Mouse (Mus musculus): ENCODE measurements around the gene Col5a3. TPM values are rescaled to one million over a fixed set of nuclear protein-coding genes. Genes with fewer than 3 reads are reported as not detected.
A peak's percentile ranks its signal among the peaks of the same experiment; 100 is the strongest.

The Col5a3 gene
- polyA plus RNA-seq, 1 experiment from 2014 or later: 0.21 TPM

DNA sequence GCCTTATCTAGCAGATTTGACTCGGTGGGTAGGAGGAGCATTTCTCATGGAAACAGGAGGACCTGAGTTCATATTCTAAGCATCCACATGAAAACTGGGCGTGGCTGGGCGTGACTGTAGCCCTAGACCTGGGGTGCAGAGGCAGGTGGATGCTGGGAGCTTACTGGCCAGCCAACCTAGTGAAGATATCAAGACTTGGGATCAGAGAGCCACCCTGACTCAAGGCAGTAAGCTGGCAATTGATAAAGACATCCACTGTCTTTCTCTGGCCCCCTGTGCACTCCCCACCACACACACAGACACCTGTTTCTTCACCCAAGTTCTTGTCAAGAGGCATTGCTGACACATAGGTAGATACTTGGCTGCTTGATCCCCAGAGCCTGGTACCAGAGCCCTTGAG lies 66.3 kb downstream of the Col5a3 start:
- Histone ChIP-seq H3K9me3 (ENCODE audit: control insufficient read depth, low read length) (no peaks in the 10 kb centered on the region), H3K4me1 (ENCODE audit: control insufficient read depth, insufficient read depth, low read length) (peaks cover 3% of the 10 kb centered on the region), H3K4me3 (ENCODE audit: low read depth, low read length) (no peak overlapping the region), H3K9ac (ENCODE audit: low read length) (no peak overlapping the region), H3K27me3 (ENCODE audit: control insufficient read depth, insufficient read depth, low read length) (peaks cover 26% of the 10 kb centered on the region), H3K36me3 (ENCODE audit: control insufficient read depth, insufficient read depth, low read length) (no peaks in the 10 kb centered on the region), H3K27ac (ENCODE audit: low read depth, low read length) (no peak overlapping the region), H3K4me2 (ENCODE audit: low read depth) (no peak overlapping the region)
- ATAC-seq (ENCODE audit: insufficient read depth, low FRiP score, low TSS enrichment): no peak
- WGBS: 68% methylated on average over 3 of the region's 3 CpGs
- DNase-seq (ENCODE audit: low spot score): no peak

DNA sequence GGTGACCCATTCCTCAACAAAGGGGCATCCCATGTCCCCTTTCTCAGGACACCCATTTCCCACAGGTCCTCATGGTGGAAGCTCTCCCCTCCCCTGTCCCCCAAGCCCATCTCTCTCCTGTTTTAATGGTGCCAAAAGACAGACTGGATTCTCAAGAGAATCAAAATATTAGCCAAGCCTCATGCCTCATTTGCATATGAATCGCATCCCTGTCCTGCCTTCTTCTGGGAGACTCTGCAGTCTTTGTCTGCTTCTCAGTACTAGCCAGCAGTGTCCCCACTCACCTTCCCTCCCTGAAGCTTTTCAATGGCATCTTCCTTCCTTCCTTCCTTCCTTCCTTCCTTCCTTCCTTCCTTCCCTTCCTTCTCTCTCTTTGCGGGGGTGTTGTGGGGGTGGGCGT lies 67.2 kb downstream of the Col5a3 start:
- H3K9me3 ChIP-seq (ENCODE audit: control insufficient read depth, low read length): no peaks in the 10 kb centered on the region
- peaks cover 29% of the 10 kb centered on the region for H3K27me3 ChIP-seq (ENCODE audit: control insufficient read depth, insufficient read depth, low read length)
- peaks cover 3% of the 10 kb centered on the region for H3K4me1 ChIP-seq (ENCODE audit: control insufficient read depth, insufficient read depth, low read length)
- H3K4me2 ChIP-seq (ENCODE audit: low read depth): no peak overlapping the region
- no peak overlapping the region for H3K4me3 ChIP-seq (ENCODE audit: low read depth, low read length)
- WGBS: 17% methylated on average over 3 of the region's 3 CpGs
- DNase-seq (ENCODE audit: low spot score) (no peak), ATAC-seq (ENCODE audit: insufficient read depth, low FRiP score, low TSS enrichment) (no peak)
- no peaks in the 10 kb centered on the region for H3K36me3 ChIP-seq (ENCODE audit: control insufficient read depth, insufficient read depth, low read length)
- no peak overlapping the region for H3K9ac ChIP-seq (ENCODE audit: low read length)
- H3K27ac ChIP-seq (ENCODE audit: low read depth, low read length): no peak overlapping the region

DNA sequence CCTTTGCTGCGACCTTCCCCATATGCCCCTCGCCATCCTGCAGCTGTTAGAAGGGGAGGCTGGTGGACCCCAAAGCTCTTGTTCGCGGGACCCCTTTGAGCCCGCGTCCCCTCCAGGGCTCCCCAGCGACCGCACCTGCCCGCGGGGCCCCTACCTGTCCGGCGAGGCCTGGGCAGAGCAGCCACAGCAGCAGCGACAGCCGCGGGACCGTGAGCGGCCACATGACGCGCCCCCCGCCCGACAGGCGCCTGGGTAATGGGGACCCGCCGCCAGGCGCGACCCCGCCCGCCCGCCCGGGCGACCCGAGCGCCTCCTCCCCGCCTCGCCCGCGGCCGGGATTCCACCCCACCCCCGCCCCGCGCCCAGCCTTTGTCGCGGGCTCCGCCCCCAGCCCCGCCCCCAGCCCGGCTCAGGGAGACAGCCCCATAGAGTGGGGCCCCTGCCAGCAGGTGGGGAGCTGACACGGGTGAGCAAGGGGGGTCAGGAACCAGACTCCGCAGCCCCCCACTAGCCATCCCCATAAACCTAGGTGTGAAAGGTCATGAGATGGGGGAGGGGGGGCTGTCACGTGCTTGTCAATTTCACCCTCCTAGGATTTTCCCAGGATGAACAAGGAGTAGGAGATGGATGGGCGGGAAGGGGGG lies 68.7 kb downstream of the Col5a3 start, which contains the start of gene Olfm2:
Olfm2 (minus strand) TSS at position 333 of the 644 bp plus-strand sequence.
- WGBS: under 1% methylated on average over 31 of the region's 50 CpGs
- peak within 1 kb of the TSS; percentile 46 for H3K4me3 ChIP-seq (ENCODE audit: low read depth, low read length)
- no peaks in the 10 kb centered on the region for H3K36me3 ChIP-seq (ENCODE audit: control insufficient read depth, insufficient read depth, low read length)
- no peak within 1 kb of the TSS for H3K27ac ChIP-seq (ENCODE audit: low read depth, low read length)
- ATAC-seq (ENCODE audit: insufficient read depth, low FRiP score, low TSS enrichment): peak; percentile 67
- peak within 1 kb of the TSS; percentile 60 for H3K9ac ChIP-seq (ENCODE audit: low read length)
- peaks cover 3% of the 10 kb centered on the region for H3K4me1 ChIP-seq (ENCODE audit: control insufficient read depth, insufficient read depth, low read length)
- H3K9me3 ChIP-seq (ENCODE audit: control insufficient read depth, low read length): no peaks in the 10 kb centered on the region
- peak within 1 kb of the TSS; percentile 85 for H3K4me2 ChIP-seq (ENCODE audit: low read depth)
- DNase-seq (ENCODE audit: low spot score): peak; percentile 70
- H3K27me3 ChIP-seq (ENCODE audit: control insufficient read depth, insufficient read depth, low read length): peaks cover 29% of the 10 kb centered on the region

DNA sequence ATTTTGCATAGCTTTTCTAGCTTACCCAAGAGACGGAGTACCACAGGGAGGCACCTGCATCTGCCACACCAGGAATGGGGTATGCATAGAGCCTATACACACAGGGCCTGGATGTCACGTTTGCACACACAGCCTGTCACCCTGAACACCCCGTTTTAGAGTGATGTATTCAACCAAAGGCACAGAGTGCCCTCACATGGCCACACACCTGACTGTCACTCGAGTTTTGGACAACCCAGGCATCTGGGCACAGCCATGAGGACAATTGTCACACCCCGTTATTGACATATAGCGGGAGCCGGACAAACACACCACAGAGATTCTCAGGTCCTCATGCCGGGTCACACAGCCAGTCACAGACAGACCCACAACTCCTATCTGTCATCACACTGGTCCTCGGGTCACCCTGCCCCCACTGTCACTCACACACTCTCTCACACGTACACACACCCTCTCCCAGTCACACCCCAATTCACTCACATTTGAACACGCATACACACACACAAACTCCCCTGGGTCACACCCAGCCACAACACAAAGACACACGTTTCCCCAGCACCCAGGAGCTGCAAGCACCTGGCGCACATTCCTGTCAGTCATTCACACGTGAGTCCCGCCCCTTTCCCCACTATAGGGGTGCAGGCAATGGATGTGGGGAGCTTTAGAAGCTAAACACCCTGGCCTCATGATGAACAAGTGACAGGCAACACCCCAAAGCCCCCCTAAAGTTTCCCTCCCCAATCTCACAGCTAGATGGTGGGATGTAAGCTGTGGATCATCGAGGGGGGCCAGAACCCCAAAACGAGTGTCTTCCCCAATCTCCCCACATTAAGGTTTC lies 69.5 kb downstream of the Col5a3 start:
- DNase-seq (ENCODE audit: low spot score) (no peak), ATAC-seq (ENCODE audit: insufficient read depth, low FRiP score, low TSS enrichment) (no peak)
- H3K4me1 ChIP-seq (ENCODE audit: control insufficient read depth, insufficient read depth, low read length): peaks cover 3% of the 10 kb centered on the region
- no peak overlapping the region for H3K27ac ChIP-seq (ENCODE audit: low read depth, low read length)
- H3K36me3 ChIP-seq (ENCODE audit: control insufficient read depth, insufficient read depth, low read length): no peaks in the 10 kb centered on the region
- WGBS: 10% methylated on average over 17 of the region's 17 CpGs
- H3K4me2 ChIP-seq (ENCODE audit: low read depth): peak overlapping the region; percentile 85
- no peaks in the 10 kb centered on the region for H3K9me3 ChIP-seq (ENCODE audit: control insufficient read depth, low read length)
- peaks cover 29% of the 10 kb centered on the region for H3K27me3 ChIP-seq (ENCODE audit: control insufficient read depth, insufficient read depth, low read length)
- H3K4me3 ChIP-seq (ENCODE audit: low read depth, low read length): peak overlapping the region; percentile 46
- peak overlapping the region; percentile 60 for H3K9ac ChIP-seq (ENCODE audit: low read length)

DNA sequence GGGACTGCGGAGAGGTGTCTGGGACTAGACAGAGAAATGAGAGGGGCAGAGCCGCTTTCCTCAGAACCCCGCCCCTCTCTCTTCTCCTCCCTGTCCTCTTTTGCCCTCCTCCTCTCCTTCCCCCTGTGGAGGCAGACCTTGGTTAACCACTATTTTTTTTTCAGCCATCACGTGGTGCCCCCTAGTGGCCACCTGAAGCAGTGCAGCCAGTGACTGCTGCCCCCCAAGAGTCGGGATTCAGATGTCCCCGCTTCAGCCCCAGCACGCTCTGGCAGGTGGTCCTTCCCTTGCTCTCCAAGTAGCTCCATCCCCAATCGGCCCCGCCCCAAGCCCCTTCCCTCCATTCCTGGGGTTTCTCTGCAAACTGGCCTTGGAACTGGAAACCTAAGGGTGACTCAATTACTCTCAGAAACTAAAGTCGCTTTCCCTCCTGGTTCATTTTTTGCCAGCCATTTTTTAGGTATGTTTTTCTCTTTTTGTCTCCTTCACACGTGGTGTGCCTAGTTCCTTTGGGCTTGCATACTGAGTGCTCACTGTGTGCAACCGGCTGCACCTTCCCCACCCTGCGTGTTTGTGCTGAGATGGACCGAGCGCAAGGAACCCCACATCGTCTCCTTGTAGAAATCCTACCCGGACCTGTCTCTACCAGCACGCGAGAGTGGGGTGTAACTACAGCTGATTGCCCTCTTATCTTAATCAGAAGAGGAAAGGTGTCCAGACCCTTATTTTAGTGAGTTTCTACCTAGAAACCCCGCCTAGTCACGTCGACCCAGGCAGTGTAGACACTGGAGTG lies 70.7 kb downstream of the Col5a3 start:
- Histone ChIP-seq H3K27ac (ENCODE audit: low read depth, low read length) (no peak overlapping the region), H3K27me3 (ENCODE audit: control insufficient read depth, insufficient read depth, low read length) (peaks cover 29% of the 10 kb centered on the region), H3K9me3 (ENCODE audit: control insufficient read depth, low read length) (no peaks in the 10 kb centered on the region), H3K9ac (ENCODE audit: low read length) (no peak overlapping the region), H3K36me3 (ENCODE audit: control insufficient read depth, insufficient read depth, low read length) (no peaks in the 10 kb centered on the region), H3K4me3 (ENCODE audit: low read depth, low read length) (no peak overlapping the region), H3K4me2 (ENCODE audit: low read depth) (no peak overlapping the region), H3K4me1 (ENCODE audit: control insufficient read depth, insufficient read depth, low read length) (peaks cover 3% of the 10 kb centered on the region)
- no peak for ATAC-seq (ENCODE audit: insufficient read depth, low FRiP score, low TSS enrichment)
- 12% methylated on average over 22 of the region's 22 CpGs for WGBS
- peak; percentile 41 for DNase-seq (ENCODE audit: low spot score)

DNA sequence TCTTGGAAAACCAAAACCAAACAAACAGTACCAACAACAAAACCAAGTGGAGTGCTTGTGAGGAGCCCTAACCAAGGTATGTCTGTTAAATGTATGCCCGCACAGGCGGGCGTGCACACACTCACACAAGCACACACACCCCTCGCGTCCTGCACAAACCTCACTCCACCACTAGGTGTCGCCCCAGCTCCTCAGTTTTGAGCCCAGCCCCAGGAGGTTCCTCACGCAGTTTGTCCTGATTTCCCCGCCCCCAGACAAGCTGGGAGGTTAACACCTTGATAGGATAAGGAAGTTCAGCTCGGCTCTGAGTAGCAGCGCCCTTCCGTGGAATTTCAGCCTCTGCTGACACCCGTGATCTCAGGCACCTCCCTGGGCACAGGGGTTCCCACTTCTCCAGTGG lies 74.5 kb downstream of the Col5a3 start:
- peak; percentile 84 for DNase-seq (ENCODE audit: low spot score)
- peak; percentile 54; the same call in 1 of the 2 replicates for ATAC-seq (ENCODE audit: insufficient read depth, low FRiP score, low TSS enrichment)
- H3K36me3 ChIP-seq (ENCODE audit: control insufficient read depth, insufficient read depth, low read length): no peaks in the 10 kb centered on the region
- H3K4me1 ChIP-seq (ENCODE audit: control insufficient read depth, insufficient read depth, low read length): no peaks in the 10 kb centered on the region
- H3K9ac ChIP-seq (ENCODE audit: low read length): no peak overlapping the region
- H3K9me3 ChIP-seq (ENCODE audit: control insufficient read depth, low read length): no peaks in the 10 kb centered on the region
- no peak overlapping the region for H3K4me3 ChIP-seq (ENCODE audit: low read depth, low read length)
- 6% methylated on average over 12 of the region's 12 CpGs for WGBS
- H3K4me2 ChIP-seq (ENCODE audit: low read depth): no peak overlapping the region
- peaks cover 22% of the 10 kb centered on the region for H3K27me3 ChIP-seq (ENCODE audit: control insufficient read depth, insufficient read depth, low read length)
- H3K27ac ChIP-seq (ENCODE audit: low read depth, low read length): no peak overlapping the region

DNA sequence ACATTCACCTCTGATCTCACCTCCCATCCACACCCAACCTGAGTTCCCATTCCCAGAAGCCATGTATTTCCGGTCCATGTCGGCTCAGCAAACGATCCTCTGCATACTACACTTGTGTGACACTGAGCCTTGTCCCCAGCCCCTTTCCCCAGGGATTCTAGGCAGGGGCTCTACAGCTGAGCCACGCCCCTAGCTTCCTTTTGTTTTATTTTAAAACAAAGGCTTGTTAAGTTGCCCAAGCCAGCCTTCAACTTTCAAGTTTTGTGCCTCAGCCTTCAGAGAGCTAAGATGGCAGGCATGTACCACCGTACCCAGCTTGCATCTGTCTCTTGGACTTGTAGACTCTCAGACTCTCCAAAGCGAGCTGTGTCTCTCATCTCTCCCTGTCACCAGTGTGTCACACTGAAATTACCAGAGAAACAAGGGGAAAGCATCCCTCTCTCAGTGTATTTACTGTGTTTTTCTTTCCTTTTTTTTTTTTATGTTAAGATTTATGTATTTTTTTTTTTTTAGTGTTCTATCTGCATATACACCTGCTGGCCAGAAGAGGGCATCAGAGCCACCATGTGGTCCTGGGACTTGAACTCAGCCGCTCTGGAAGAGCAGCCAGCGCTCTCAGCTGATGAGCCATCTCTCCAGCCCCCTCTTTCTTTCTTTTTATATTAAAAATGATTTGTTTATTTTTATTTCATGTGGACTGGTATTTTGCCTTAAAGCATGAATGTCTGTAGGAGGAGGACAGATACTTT lies 76.4 kb downstream of the Col5a3 start:
- no peak overlapping the region for H3K4me3 ChIP-seq (ENCODE audit: low read depth, low read length)
- H3K27me3 ChIP-seq (ENCODE audit: control insufficient read depth, insufficient read depth, low read length): peaks cover 2% of the 10 kb centered on the region
- H3K27ac ChIP-seq (ENCODE audit: low read depth, low read length): no peak overlapping the region
- H3K4me2 ChIP-seq (ENCODE audit: low read depth): no peak overlapping the region
- no peaks in the 10 kb centered on the region for H3K36me3 ChIP-seq (ENCODE audit: control insufficient read depth, insufficient read depth, low read length)
- H3K4me1 ChIP-seq (ENCODE audit: control insufficient read depth, insufficient read depth, low read length): no peaks in the 10 kb centered on the region
- peak; percentile 7 for DNase-seq (ENCODE audit: low spot score)
- H3K9me3 ChIP-seq (ENCODE audit: control insufficient read depth, low read length): no peaks in the 10 kb centered on the region
- ATAC-seq (ENCODE audit: insufficient read depth, low FRiP score, low TSS enrichment): no peak
- 57% methylated on average over 8 of the region's 8 CpGs for WGBS
- no peak overlapping the region for H3K9ac ChIP-seq (ENCODE audit: low read length)

DNA sequence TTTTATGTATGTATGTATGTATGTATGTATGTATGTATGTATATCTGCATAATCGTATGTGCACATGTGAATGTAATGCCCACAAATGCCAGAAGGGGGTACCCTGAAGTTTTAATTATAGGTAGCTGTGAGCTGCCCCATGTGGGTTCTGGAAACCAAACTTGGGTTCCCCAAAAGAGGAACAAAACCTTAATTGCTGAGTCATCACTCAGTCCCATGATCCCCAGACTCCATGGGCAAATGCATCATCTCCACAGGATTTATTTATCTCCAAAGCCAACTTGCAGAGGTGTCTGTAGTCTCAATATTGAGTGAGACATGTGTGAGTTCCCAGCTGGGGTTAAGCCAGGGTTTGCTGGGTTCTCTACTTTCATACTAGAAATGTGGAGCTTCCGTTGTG lies 77.6 kb downstream of the Col5a3 start:
- Histone ChIP-seq H3K27ac (ENCODE audit: low read depth, low read length) (no peak overlapping the region), H3K27me3 (ENCODE audit: control insufficient read depth, insufficient read depth, low read length) (no peaks in the 10 kb centered on the region), H3K4me2 (ENCODE audit: low read depth) (no peak overlapping the region), H3K9me3 (ENCODE audit: control insufficient read depth, low read length) (no peaks in the 10 kb centered on the region), H3K9ac (ENCODE audit: low read length) (no peak overlapping the region), H3K4me1 (ENCODE audit: control insufficient read depth, insufficient read depth, low read length) (no peaks in the 10 kb centered on the region), H3K4me3 (ENCODE audit: low read depth, low read length) (no peak overlapping the region), H3K36me3 (ENCODE audit: control insufficient read depth, insufficient read depth, low read length) (no peaks in the 10 kb centered on the region)
- ATAC-seq (ENCODE audit: insufficient read depth, low FRiP score, low TSS enrichment) (no peak), DNase-seq (ENCODE audit: low spot score) (no peak)
- WGBS: 88% methylated on average over 2 of the region's 2 CpGs

Data from neural tube, embryonic 11.5 days (tissue).